Mouse (Mus musculus): ENCODE measurements around the gene Clasp1. TPM values are rescaled to one million over a fixed set of nuclear protein-coding genes. Genes with fewer than 3 reads are reported as not detected.
A peak's percentile ranks its signal among the peaks of the same experiment; 100 is the strongest.

Clasp1 gene
- polyA plus RNA-seq (2016; fragmentation: Nextera tagmentation; extraction: Ambion mirVana) = 91.5 and 94.2 TPM in 2 replicates

DNA sequence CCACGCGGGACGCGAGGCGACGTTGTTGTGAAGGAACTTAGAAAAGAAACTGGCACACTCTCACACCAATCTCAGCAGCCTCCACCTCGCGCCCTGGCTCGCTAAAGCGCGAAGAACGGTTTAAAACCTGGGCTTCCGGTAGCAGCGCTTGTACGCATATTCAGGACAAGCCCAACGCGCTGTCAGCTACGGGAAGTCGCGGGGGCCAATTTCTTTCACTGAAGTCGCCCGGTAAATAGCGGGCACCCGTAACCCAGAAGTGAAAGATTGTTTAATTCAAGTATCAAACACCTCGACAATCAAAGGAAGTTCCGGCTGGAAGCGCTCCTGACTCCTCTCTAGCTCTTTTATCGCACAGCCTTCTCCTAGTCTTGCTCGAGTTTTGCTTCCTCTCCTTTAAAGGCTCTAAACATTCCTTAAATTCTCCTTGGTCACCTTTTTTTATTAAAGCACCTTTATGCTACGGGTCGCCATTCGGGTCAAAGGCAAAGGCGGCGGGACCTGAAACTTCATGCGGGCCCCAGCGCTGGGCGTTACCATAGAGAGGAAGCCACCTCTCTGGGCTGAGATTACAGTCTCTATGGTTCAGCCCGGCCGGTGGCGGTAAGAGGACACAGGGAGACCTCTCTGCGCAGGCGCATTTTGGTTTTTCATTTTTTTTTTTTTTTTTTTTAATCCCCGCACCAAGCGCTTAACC, at the start of gene Clasp1:
TSS of gene Clasp1 (plus strand) at position 302 of the 697 bp plus-strand sequence.
- peaks cover 24% of the 10 kb centered on the region for H3K4me1 ChIP-seq
- H3K4me3 ChIP-seq = peak within 1 kb of the TSS; percentile 91
- DNase-seq (ENCODE audit: extremely low spot score, low spot score) = peak; percentile 90
- H3K27ac ChIP-seq = peak within 1 kb of the TSS; percentile 97
- WGBS = under 1% methylated on average over 44 of the region's 44 CpGs
- peaks cover 31% of the 10 kb centered on the region for H3K36me3 ChIP-seq (replicated peaks)
- H3K27me3 ChIP-seq (ENCODE audit: poor library complexity, severe bottlenecking) = no peaks in the 10 kb centered on the region
- no peaks in the 10 kb centered on the region for H3K9me3 ChIP-seq

DNA sequence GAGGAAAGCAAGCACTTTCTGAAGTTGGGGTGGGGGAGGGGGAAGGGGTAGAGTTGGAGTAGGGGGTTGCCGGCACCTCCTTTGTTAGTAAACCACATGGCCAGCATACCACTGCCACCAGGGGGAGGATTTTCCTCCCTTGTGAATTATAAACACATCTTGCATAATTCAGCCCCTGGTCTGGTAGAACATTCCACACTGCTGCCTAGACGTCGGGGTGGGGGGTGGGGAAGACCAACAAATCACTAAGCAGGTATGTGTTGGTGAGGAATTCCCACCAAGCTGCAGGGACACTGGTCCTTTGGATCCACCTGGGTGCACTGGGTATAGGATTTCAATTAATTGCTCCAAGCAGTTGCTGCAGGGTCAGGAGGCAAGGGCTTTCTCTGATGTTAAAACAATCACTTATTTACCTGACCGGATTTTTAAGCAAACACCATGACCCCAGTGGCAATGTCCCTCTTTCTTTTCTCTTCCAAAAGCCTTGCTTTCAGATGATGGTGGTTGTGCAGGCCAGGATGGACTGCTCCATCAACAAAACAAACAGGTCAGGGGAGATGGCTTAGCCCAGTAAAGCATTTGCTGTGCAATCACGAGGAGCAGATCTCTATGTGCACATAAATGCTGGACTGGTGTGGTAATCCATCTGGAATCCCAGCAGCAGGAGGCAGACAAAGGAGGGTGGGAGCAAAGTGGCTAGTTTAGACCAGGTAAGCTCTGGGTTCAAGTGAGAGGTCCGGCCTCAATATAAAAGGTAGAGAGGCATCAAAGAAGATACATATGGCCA, 45.0 kb upstream of the Clasp1 start:
- no peak overlapping the region for H3K4me3 ChIP-seq
- H3K27me3 ChIP-seq (ENCODE audit: poor library complexity, severe bottlenecking) = no peaks in the 10 kb centered on the region
- no peaks in the 10 kb centered on the region for H3K9me3 ChIP-seq
- no peaks in the 10 kb centered on the region for H3K36me3 ChIP-seq (replicated peaks)
- H3K27ac ChIP-seq = peak overlapping the region; percentile 60
- 48% methylated on average over 6 of the region's 6 CpGs for WGBS
- H3K4me1 ChIP-seq = peaks cover 10% of the 10 kb centered on the region
- DNase-seq (ENCODE audit: extremely low spot score, low spot score) = no peak

DNA sequence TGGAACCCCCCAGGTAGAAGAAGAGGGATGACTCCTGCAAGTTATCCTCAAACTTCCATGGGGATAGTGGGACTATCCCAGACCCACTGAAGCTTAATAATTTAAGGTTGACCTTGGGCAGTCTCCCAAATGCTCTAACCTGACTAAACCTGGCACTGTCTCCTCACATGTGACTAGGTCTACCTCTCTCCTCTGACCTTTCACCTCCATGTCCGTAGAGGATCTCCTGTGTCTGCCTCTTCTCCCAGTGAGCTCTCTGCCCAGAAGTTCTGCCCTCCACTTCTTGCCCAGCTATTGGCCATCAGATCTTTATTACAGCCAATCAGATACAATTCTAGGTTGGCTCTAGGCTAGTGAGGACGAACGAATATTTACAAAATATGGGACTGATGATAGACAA, 38.9 kb upstream of the Clasp1 start:
- no peak overlapping the region for H3K4me3 ChIP-seq
- H3K9me3 ChIP-seq = no peaks in the 10 kb centered on the region
- no peaks in the 10 kb centered on the region for H3K4me1 ChIP-seq
- 87% methylated on average over 3 of the region's 3 CpGs for WGBS
- H3K27ac ChIP-seq = no peak overlapping the region
- no peak for DNase-seq (ENCODE audit: extremely low spot score, low spot score)
- no peaks in the 10 kb centered on the region for H3K27me3 ChIP-seq (ENCODE audit: poor library complexity, severe bottlenecking)
- no peaks in the 10 kb centered on the region for H3K36me3 ChIP-seq (replicated peaks)

DNA sequence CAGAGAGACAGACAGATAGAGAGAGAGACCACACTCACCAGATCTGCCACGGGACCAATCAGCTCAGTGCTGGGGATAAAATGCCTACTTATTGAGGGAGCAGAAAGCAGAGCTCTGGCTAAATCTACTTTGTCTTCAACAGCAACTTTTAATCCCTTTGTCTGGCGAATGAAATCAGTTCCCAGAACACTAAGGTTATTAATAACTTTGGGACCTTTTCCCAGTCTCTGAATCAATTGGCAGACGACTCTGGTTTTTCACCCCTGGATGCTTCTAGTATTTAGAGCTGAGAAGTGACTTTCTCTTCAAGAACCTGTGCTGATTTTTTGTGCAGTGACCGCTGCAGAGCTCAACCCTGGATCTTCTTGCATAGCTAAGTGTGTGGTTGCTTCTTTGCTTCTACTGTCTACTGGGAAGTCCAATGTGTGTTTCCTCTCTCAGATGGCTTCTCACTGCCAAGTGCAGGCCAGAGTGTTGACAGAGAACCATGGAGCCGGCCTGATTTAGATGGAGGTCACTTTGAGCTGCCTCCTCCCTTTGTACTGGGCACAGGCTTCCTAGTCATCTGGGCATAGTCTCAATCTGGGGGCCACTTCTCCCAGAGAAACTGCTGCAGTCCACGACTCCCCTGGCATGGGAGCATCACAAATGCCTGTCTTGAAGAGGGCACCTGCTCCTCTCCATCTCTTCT, 29.6 kb upstream of the Clasp1 start:
- WGBS = 78% methylated on average over 6 of the region's 6 CpGs
- H3K27ac ChIP-seq = no peak overlapping the region
- DNase-seq (ENCODE audit: extremely low spot score, low spot score) = no peak

DNA sequence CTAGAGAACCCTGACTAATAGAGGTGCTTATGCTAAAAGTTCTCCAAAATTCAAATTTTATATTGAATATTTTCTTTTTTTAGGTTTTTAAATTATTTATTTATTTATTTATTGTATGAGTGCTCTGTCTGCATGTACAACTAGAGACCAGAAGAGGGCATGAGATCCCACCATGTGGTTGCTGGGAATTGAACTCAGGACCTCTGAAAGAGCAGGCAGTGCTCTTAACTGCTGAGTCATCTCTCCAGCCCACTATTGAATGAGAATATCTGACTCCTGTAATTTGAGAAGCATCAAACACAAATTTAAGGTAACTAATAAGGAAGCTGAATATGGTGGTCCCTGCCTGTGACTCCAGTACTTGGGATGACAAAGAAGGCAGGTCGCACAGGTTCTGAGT, 20.9 kb upstream of the Clasp1 start:
- Histone ChIP-seq H3K9me3 (no peaks in the 10 kb centered on the region), H3K4me1 (no peaks in the 10 kb centered on the region), H3K36me3 (replicated peaks) (no peaks in the 10 kb centered on the region), H3K27me3 (ENCODE audit: poor library complexity, severe bottlenecking) (no peaks in the 10 kb centered on the region), H3K27ac (no peak overlapping the region), H3K4me3 (no peak overlapping the region)
- WGBS = 97% methylated on average over 1 of the region's 1 CpGs
- DNase-seq (ENCODE audit: extremely low spot score, low spot score) = no peak

More for the DNA sequence above, 29.6 kb upstream of the Clasp1 start:
- H3K27me3 ChIP-seq (ENCODE audit: poor library complexity, severe bottlenecking) = no peaks in the 10 kb centered on the region
- no peaks in the 10 kb centered on the region for H3K36me3 ChIP-seq (replicated peaks)
- H3K4me1 ChIP-seq = no peaks in the 10 kb centered on the region
- no peaks in the 10 kb centered on the region for H3K9me3 ChIP-seq
- H3K4me3 ChIP-seq = no peak overlapping the region

GRCm38 (mm10) chr1:118368721-118369461, 20.0 kb upstream of the Clasp1 start:
- H3K4me1 ChIP-seq = no peaks in the 10 kb centered on the region
- H3K27ac ChIP-seq = no peak overlapping the region
- no peak overlapping the region for H3K4me3 ChIP-seq
- no peaks in the 10 kb centered on the region for H3K27me3 ChIP-seq (ENCODE audit: poor library complexity, severe bottlenecking)
- H3K9me3 ChIP-seq = no peaks in the 10 kb centered on the region
- no peak for DNase-seq (ENCODE audit: extremely low spot score, low spot score)
- H3K36me3 ChIP-seq (replicated peaks) = no peaks in the 10 kb centered on the region
- WGBS = 77% methylated on average over 3 of the region's 3 CpGs

DNA sequence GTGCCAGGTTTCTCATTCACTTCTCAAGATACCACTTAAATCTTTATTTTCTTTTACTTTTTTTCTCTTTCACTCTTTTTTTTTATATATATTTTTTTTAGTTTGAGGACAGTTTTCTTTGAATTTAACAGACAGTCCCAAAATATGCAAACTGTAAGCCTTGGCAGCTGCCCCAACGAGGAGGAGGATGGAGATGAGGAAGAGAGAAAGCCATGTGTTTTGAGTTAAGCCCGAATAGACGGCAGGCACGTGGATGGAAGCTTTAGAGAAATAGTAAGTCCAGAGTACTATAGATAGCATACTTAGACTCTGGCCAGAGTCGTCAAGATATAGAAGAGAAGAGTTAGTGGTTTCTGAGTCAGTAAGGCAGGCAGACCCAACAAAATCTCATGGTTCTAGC, 11.1 kb upstream of the Clasp1 start:
- WGBS = 78% methylated on average over 5 of the region's 5 CpGs
- no peaks in the 10 kb centered on the region for H3K36me3 ChIP-seq (replicated peaks)
- no peak overlapping the region for H3K4me3 ChIP-seq
- no peaks in the 10 kb centered on the region for H3K9me3 ChIP-seq
- no peaks in the 10 kb centered on the region for H3K4me1 ChIP-seq
- no peak for DNase-seq (ENCODE audit: extremely low spot score, low spot score)
- H3K27ac ChIP-seq = no peak overlapping the region
- no peaks in the 10 kb centered on the region for H3K27me3 ChIP-seq (ENCODE audit: poor library complexity, severe bottlenecking)

DNA sequence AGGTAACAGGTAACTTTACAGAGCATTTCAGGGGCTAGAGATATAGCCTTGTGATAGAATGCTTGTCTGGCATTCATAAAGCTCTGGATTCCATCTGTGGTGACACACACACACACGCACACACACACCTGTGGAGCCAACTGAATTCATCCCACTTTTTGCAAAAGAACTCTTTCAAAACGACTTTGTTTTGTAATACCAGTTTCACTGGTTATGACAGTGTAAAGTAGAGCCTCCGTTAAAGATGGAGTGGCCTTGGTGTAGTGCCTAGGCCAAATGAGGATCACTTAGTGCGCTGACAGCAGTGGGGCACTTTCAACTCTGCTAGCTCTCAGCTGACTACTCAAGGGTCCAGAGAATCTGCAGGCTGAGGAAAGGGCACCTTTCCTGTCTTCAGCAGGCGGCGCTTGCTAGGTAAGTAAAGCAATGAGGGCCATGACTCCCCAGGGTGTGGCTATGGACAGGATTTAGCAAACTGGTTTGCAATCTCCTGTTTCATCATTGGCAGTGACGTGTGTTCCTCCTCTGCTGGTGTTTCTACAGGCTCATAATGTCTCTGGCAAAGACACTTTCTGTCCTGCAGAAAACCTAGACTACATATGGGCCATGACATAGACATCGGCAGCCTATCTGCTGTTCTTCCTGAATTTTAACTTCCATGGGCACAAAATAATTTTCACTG, 8.6 kb upstream of the Clasp1 start:
- no peak for DNase-seq (ENCODE audit: extremely low spot score, low spot score)
- Histone ChIP-seq H3K27me3 (ENCODE audit: poor library complexity, severe bottlenecking) (no peaks in the 10 kb centered on the region), H3K27ac (no peak overlapping the region), H3K36me3 (replicated peaks) (0 out of 2 replicates have a peak, but pooled peaks cover 3% of the 10 kb centered on the region), H3K9me3 (no peaks in the 10 kb centered on the region), H3K4me1 (no peaks in the 10 kb centered on the region), H3K4me3 (no peak overlapping the region)
- WGBS = 78% methylated on average over 8 of the region's 8 CpGs

DNA sequence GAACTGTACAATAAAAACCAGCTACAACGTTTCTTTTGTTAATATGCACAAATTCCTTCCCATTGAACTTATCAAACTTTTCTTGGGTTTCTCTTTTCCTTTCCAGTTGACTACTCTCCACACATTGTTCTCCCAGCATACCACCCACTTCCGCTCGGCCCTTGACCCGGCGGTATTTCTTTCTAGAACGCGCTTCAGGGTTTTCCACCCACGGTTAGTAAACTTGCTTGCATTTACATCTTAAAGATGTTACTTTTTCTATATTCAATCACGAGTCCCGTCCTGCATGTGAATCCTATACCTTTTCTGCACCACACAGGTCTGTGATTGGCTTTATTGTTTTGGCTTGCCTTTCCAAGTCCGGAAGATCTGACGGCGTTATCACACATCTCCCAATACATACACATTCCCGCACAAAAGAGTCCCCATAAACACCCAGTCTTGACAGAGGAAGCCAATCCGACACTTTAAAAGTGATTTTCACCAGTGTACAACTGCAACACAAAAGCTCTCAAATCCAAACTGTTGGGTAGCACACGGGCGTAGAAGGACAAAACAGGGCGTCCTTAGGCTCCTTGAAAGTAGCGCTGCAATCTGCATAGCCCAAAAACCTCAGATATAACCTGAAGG, 616 bp upstream of the Clasp1 start:
- Histone ChIP-seq H3K36me3 (replicated peaks) (peaks cover 28% of the 10 kb centered on the region), H3K9me3 (no peaks in the 10 kb centered on the region), H3K4me1 (peaks cover 24% of the 10 kb centered on the region), H3K4me3 (peak overlapping the region; percentile 91), H3K27me3 (ENCODE audit: poor library complexity, severe bottlenecking) (no peaks in the 10 kb centered on the region), H3K27ac (peak overlapping the region; percentile 97)
- peak; percentile 72 for DNase-seq (ENCODE audit: extremely low spot score, low spot score)
- WGBS = under 1% methylated on average over 19 of the region's 19 CpGs

DNA sequence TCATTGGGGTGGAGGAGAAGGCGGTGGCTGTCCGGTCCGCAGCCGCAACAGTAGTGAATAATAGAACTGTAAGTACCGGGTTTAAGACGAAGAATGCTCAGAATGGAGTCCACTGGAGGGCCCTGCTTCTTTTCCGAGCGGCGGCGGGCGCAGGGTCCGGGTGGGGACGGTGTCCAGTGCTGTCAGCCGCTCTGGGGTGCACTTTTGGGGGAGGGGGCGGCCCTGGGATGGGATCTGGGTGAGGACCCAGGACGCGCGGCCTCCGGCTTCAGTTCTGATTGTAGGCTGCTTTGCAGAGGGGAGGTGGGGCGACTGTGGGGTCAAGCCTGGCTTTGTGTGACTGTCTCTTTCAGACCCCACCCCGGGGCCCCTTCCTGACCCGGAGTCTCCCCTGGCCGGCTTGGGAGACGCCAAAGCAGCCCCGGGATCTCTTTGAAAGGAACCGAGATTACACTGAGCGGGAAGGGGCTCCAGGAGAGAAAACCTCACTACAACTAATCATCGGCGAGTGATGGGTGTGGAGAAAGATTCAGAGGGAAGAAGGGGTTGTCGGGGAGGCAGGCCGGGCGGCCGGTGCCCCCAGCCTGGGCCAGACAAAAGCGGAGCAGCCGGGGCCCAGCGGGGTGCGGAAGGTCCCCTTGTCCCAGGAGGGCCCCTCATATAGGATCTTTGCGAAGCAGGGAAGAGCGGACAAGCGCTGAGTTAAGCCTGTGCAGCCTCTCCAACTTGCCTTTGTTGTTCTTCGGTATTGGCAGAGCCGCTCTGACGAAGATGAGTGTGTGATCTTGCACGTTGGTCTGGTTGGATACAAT, 802 bp downstream of the Clasp1 start:
- no peak for DNase-seq (ENCODE audit: extremely low spot score, low spot score)
- Histone ChIP-seq H3K36me3 (replicated peaks) (peaks cover 39% of the 10 kb centered on the region), H3K9me3 (no peaks in the 10 kb centered on the region), H3K4me3 (peak overlapping the region; percentile 91), H3K4me1 (peaks cover 24% of the 10 kb centered on the region), H3K27me3 (ENCODE audit: poor library complexity, severe bottlenecking) (no peaks in the 10 kb centered on the region), H3K27ac (peak overlapping the region; percentile 97)
- under 1% methylated on average over 44 of the region's 44 CpGs for WGBS

DNA sequence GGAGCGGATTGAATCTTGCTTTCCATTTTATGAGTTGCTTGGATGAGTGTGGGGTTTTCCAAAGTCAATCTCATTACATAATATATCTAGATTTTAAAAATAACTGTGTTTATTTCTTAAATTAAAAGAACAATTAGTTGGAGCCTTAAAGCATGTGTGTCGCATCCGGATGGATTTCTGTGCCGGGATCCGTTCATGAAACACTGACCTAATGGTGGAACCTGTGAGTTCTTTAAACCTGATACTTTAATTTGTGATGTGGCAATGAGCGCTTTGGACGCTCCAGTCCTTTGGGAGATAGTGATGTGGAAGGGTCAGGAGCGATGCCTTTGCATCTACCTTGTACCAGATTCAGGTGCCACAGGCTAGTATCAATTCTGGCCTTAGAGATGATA, 1.4 kb downstream of the Clasp1 start:
- peaks cover 24% of the 10 kb centered on the region for H3K4me1 ChIP-seq
- H3K27me3 ChIP-seq (ENCODE audit: poor library complexity, severe bottlenecking) = no peaks in the 10 kb centered on the region
- peak overlapping the region; percentile 91 for H3K4me3 ChIP-seq
- no peaks in the 10 kb centered on the region for H3K9me3 ChIP-seq
- DNase-seq (ENCODE audit: extremely low spot score, low spot score) = no peak
- peak overlapping the region; percentile 97 for H3K27ac ChIP-seq
- H3K36me3 ChIP-seq (replicated peaks) = peaks cover 43% of the 10 kb centered on the region
- WGBS = 22% methylated on average over 8 of the region's 8 CpGs
